Mouse (Mus musculus): ENCODE measurements at regions not wholly inside any gene's neighbourhood (a gene's known extent, or its start where the extent isn't known, plus 50 kb on each side); places are given as distances from the start of the nearest gene placed in this dataset.

DNA sequence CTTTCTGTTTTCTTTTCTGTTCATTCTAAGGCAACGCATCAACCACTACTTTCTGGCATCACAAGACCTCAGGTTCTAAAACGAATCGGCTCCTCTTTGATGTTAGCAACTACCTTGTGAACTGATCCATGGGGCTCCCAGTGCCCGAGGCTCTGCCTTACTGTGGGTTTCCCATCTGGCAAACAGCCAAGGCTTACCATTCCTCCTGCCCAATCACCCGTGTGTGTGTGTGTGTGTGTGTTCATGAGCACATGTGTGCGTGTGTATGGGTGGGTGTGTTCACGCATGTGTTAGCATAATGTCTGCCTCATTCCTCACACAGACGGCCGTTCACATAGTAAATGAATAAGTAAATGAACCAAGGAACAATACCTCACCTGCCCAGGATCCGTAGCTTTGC, 138.3 kb upstream of the Lpp start:
- DNase-seq (ENCODE audit: low spot score), result no peak

DNA sequence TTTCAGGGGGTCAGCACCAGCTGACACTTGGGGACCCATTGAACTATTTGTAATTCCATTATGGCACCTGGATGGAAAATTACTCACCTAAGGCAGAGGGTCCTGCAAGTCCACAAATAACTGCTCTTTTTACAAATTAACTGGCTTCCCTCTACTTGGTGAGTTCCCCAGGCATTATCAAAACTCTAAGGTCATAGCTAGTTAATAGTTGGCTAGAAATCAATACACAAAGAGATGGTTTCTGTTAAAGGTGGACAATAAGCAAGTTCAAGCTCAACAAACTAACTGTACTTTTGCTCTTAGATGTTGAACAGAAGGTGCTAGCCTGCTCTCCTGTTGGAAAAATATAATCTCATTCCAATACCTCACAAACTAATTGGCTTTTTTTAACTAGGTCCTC, 138.7 kb upstream of the Lpp start:
- DNase-seq (ENCODE audit: low spot score), result no peak

DNA sequence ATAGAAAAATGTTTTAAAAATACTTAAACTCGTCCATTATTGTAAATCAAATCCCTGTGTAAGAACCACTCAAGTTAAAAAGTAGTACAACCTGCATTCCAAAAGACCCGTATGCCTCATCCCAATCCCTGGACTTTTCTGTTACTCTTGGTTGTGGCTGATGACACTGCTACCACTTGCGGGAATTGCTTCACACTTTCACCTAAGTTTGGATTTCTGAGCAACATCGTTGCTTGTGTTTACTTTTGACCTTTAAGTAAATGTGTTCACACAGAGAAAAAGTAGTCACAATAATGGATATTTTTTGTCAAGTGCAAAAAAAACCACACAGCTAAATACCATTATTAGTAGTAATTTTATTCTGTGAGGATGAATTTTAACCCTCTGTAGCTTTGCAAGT, 139.2 kb upstream of the Lpp start:
- DNase-seq (ENCODE audit: low spot score), result no peak

DNA sequence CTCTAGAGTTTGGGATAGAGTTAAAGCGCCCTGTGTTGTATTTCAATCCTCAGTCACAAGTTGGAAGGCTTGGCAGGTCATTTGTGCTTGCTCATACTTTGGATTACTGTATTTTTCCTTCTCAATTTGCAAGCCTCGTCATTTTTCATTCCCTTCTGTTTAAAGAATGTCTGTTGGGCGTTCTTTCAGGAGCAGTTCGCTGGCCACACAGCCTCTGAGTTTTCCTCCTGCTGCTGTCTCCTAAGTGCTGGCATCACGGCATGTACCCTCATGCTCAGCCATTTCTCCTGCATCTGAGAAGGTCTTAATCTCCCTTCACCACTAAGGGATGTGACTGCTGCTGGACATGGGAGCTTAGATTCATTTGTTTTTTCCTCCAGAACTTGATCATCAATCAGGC, 146.0 kb upstream of the Lpp start:
- DNase-seq (ENCODE audit: low spot score), result no peak

DNA sequence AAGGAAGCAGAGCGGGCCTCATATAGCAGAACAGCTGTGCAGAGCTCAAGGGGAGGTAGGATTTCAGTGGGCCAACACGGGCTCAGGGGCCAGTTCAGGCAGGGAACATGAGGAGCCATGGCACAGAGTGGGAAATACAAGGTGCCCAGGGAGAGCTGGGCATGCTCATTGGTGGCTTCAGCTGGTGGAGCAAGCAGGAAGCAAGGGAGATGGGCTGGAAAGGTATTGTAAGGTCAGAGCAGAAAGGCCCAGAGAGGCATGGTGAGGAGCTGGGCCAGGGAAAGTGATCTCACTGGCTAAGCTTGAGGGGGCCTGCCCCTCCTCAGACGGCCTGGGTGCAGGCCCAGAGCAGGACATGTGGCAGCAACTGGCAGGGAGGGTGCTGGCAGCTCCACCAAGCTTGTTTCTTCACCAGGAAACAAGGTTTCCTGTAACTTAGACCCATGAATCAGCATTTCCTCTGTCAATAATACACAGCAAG, 155.2 kb upstream of the Lpp start:
- DNase-seq (ENCODE audit: low spot score), result no peak

DNA sequence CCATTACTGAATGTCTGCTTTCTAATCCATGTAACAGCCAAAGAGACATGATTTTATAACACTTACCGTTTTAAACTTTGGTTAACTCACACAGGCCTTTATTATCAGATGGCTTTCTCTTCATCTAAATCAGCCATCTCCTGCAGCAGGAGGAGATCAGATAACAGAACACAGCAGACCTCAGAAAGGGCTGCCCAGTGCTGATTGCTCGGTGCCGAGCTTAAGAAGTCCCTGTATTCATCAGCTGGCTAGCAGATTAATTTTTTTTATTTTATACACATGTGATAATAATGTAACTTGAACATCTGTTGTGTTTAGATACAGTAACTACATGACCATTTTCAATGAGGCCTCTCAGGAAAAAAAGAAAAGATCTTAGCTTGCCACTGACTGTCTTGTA, 155.9 kb upstream of the Lpp start:
- no peak for DNase-seq (ENCODE audit: low spot score)

DNA sequence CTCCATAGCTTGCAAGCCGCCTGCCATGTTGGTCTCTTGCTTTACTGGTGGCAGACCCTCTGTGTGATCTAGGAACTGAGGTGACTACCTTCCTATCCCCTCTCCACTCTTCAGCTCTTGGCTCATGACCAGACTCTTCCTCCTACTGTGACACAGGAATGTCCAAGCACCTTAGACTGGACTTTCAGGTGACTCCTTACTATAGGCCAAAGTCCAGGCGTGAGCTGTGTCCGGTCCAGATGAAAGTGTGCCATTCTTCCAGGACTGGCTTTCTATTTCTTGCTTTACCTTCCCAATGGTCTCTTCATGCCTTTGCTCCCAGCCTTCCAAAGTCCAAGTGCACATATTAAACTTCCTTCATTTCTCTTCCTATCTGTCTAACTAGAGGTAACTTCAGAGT, 156.3 kb upstream of the Lpp start:
- DNase-seq (ENCODE audit: low spot score), result no peak

DNA sequence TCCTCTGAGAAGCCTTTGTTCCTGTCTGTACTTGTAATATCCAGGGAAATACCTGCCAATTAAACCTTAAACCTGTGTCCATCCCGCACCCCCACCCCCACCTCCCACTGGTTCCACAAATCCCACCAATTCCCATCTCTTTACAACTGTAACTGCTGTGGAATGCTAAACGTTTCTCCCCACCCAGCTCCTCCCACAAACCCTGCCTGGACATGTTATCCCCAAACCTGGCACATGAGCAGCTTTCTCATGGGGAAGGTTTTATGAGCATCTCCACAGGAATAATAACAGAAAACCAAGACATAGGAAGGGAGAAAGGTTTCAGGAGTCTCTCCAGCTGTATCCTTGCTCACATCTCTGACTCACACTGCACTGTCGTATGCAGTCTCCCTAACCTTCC, 156.8 kb upstream of the Lpp start:
- DNase-seq (ENCODE audit: low spot score), result no peak

DNA sequence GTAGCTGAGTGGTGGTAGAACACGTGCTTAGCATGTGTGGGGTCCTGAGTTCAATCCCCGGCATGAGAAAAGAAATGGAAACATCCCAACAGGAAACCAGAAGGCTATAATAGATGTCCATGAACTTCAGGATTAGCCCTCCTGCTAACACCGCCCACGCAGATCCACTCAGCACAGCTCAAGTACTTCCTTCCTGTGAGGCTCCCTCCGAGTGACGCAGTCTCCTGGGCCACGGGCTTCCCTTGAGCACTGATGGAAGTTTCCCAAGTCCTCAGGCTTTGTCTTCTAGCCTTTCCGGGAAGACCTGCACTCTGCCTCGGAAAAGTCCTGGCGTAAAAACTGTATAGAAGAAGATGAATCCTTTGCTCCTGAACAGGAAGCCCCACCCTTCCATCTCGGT, 158.5 kb upstream of the Lpp start:
- no peak for DNase-seq (ENCODE audit: low spot score)

DNA sequence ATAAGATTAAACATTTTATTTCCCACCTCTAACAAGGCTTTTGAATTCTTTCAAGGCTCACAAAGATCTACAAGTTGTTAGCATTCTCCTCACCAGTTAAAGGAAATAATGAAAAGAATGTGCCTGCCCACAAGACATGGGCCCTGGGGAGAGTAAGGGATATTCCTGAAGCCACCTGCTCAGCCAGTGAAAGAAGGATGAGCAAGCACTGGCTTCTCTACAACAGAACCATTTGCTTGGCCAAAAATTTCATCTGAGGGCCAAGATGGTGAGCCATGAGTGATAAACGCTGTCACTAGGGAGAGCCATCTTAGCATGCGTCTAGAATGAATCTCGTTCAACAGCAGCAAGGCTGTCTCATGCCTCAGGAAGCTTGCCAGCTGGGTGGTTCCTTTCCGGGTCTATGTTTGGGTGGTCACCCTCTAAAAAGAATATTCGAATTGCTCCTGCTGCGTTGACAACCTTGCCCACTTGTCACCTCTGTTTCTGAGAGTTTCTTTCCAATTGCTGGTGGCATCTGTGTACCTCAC, 161.2 kb upstream of the Lpp start:
- no peak for DNase-seq (ENCODE audit: low spot score)

DNA sequence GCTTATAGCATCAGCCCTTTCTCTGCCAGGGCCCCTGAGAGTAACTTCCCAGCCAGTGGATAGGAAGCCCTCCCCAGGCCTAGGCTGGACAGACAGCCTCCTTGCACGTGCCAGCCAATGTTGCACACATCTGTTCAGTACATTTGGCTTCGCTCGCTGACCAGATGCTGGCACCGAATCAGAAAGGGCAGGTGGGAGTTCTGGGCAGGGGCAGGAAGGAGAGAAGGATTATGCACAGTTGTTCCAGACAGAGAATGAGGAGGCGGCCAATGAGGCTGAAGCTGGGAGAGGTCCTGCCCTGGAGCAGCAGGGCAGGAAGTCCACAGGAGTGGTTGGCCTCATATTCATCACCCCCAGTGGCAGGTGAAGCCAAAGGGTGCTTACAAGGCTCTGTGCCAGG, 161.8 kb upstream of the Lpp start:
- no peak for DNase-seq (ENCODE audit: low spot score)

DNA sequence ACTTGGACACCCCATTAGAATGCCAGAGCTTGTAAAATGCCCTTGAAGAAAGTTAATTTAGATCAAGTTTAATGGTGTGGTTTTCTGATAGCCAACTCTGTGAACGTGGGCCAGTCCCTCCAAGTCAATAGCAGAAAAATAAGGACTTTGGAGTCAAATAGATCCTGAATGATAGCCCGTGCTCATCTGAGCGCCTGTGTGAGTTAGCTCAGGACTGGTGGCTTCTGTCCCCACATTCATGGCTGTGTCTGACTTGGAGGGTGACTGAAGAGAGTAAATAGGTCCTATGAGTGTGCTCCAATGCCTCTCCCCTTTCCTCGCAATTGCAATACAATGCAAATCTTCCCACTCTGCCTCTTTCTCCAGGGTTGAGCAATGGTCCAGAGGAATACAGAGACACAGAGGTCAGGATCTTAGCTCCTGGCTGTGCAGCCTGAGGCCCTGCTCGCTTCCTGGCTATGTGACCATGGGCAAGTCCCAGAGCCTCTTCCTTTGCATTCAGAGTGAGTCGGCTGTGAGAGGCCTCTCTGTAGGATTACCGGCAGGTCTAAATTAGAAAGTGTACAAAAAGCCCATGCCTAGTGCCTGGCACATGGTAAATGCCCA, 164.2 kb upstream of the Lpp start:
- no peak for DNase-seq (ENCODE audit: low spot score)

DNA sequence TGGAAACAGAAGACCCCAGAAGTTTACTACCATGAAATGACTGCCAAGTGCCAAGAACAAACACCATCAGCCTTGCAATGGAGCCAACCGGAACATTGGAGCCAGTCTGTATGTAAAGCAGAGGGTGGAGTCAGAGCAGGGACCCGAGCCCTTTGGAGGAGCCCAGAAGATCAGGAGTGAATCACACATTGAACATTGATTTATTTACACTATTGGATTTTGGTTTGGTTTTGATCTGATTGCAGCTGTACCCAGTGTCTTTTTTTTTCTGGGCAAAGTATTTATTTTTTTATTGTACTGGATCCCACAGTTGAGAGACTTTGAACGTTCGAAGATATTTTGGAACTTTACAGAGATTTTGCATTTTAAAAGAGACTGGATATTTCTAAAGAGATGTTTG, 167.4 kb upstream of the Lpp start:
- no peak for DNase-seq (ENCODE audit: low spot score)

DNA sequence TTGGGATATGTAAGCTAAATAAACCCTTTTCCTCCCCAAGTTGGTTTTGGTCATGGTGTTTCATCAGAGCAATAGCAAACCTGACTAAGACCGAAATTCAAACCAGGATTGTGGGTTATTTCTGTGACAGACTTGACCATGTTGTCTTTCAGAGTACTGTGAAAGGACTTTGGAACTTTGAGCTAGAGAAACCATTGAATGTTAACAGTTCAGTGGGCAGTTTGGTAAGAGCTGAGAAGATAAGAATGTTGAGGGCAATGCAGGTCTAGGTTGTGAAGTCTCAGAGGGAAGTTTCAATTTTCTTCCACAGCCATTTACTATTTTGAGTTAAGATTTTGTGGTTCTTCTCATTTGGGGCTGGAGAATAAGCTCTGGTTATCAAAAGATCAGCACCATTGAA, 168.2 kb upstream of the Lpp start:
- DNase-seq (ENCODE audit: low spot score), result no peak

DNA sequence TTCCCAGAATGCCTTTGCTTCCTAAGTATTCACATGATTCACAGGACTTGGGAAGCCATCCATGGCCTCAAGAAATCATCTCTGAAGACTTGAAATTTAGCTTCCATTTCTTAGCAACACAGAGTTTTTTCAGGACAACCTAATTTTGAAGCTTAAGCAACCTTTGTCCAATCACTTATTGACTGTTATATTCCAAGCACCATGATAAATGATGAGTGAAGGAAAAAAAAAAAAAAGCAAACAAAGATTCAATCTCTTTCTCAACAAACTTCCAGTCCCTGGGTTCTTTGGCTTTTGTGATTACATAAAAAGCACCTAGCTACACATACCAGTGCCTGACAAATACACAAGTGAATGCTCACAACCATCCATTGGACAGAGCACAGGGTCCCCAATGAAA, 169.4 kb upstream of the Lpp start:
- no peak for DNase-seq (ENCODE audit: low spot score)

DNA sequence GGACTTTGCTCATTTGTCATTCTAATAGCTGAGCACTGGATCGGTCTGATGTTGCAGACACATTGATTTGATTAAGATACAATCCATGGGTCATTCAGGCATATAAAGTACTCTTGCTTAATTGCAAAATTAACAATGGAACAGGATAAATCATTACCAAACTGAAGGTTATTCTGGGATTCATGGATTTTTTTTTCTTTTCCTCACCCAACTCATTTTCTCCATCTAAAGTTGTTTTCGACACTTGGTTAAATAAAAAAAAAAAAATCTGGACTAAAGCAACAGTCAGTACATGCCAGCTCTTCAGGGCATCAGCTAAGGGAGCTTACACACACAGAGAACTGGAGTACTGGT, 169.8 kb upstream of the Lpp start:
- no peak for DNase-seq (ENCODE audit: low spot score)

DNA sequence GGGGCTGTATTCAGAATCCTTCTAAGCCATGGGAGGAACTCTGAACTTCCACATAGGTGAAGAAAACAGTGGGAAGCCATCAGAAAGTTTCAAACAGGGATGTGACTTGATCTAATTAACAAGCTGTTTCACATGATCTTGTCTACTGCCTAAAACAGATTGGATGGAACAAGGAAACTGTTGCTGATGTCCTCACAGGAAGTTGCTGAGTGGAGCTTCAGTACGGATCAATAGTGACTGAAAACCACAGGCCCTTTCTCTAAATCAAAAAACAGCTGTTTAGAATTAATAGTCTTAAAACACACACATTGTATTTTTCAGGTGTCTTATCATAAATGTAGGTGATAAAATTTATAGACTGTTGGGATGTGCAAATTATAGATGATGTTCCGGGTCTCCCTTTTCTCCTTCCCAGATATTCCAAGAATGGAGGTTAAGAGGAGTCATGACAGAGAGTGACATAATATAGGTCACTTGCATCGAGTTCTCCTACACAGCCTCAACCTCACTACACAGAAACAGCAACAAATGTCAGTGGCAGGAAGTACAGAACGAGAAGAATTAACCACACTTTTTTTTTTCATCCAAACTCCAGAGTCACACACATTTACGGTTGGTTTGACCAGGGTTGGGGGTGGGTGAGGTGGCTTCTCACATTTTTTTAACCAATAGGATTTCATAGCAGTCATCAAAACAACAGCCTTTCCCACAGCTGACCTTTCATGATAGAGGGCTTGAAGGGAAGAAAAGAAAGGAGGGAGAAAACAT, 170.4 kb upstream of the Lpp start:
- DNase-seq (ENCODE audit: low spot score), result no peak

DNA sequence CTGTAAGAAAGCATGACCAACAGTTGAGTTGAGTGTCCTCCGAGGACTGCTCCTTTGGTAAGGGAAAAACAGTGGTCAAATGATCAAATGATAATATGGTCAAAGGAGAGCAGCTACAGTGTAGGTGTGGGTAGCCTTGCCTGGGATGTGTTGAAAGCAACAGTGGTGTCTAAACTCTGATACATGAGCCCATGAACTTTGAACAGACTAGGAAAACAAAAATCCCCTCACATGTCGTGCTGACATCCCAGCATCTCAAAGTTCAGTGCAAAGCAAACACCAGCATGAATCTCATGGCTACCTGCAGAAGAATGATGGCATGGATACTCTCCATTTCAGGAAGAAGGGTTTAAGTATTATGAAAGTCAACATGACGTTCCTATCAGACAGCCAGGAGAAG, 171.3 kb upstream of the Lpp start:
- no peak for DNase-seq (ENCODE audit: low spot score)

DNA sequence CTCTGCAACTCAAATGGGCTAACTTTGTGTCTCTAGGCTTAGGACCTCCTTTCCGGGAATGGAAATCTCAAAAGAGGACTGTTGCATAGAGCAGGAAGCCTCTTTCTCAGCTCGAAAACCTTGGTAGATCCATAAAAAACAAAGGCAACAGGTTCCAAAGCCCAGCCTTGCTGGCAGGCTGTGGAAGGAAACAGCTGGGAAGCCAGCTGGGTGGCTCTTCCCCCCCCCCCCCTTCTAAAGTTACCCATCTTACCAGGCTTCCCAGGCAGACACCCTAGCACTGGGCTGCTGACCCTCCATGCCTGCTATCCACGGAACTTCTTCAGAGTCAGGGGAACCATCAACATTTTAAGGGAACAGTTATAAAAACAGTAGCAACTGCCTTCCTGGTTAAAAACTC, 172.7 kb upstream of the Lpp start:
- DNase-seq (ENCODE audit: low spot score), result no peak

DNA sequence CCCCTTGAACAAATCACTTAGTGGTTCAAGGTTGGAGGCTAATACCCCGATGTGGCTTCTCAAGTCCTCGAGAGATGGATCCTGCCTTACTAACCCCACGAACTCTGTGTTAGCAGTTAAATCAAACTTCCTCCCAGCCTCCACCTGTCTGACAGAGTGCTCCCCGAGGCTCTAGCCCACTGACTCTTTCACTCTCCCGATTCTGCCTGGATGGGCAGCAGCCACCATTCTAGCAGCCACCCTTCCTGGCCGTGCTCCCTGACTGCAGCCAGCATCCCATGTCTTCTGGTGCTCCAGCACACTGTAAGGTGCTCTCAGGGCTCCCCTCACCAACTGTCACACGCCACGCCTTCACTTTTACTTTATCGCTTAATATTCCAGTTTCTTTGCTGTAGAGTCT, 173.6 kb upstream of the Lpp start:
- DNase-seq (ENCODE audit: low spot score), result no peak

DNA sequence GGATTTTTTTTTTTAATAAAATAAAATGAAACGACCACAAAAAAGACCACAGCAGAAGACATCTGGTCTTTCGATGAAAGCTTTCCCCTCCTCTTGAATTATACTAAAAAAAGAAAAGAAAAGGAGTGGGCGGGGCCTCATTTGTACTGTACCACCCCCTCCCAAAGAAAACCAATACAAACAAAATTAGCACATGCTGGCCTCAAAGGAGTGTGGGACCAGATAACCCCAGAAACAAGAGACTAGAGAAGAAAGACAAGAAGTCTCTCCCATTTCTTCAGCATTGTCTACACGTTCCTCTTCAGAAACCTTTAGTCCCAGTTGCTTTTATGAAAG, 174.5 kb upstream of the Lpp start:
- no peak for DNase-seq (ENCODE audit: low spot score)

DNA sequence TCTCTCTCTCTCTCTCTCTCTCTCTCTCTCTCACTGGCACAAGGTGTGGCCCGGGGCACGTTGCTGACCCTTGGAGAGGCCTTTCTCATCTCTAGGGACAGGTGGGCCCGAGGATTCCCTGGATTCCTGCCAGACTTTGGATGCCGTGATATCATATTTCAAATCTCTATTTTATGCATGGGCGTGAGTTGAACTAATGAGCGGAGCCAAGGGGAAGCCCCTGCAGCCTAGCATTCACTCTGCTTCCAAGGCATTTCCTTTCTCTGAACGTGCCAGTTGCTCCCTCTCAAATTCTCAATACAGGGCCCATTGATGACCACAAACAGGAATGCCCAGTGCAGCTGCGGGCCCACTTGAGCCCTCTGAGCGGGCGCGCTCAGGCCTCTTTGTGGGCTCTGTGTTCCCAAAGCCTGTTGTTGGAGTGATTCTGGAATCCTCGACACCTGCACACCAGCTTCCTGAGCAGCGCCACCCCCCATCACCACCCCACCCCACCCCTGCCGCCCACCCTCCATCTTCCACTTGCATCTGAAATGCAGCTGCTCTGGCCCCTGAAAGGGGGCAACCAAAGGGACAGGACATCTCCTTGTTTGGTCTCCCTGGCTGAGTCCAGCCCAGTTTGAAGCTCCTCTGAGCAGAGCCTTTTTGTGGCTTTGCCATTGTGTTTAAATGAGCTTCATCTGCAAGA, 175.0 kb upstream of the Lpp start:
- DNase-seq (ENCODE audit: low spot score), result no peak

DNA sequence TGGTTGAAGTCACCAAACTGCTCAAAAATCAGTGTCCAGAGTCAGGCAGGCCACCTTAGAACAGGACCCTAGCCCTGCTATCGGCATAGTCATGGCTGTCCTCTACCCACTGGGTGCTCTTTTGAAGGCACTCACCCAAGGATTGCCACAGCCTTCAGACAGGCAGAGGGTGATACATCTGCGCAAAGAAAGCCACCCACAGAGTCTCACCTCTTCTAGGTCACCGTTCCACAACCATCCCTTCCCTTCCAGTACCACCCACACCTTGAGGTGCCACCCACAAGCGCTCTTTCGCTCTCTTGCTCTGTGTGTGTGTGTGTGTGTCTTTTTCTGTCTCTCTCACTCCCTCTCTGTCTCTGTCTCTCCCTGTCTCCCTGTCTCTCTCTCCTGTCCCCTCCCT, 176.5 kb upstream of the Lpp start:
- DNase-seq (ENCODE audit: low spot score), result no peak

DNA sequence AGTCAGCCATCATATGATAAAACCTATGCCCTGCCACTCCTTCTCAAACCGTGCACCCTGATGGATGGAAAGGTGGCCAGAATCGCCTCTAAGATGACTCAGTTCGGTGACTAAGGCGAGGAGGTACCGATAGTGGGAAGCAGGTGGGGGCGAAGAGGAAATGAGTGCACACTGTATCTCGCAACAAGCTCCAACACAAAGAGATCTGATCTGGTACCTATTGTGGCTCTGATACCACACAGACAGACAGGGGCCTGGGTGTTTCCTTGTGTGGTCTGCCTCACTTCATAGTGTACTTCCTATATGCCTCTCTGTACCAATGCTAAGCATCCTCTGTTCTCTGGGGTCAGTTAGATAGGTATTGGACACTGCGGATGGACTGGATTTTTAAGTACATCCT, 178.0 kb upstream of the Lpp start:
- DNase-seq (ENCODE audit: low spot score), result no peak

All from testis, postnatal 14 days (tissue).